Mouse (Mus musculus) skeletal muscle tissue, adult 2 months (tissue): ENCODE measurements around the gene Alg9.

ENCODE experiments used
- DNase-seq: peaks from one replicate; pipeline ENCODE4 v3.0.0-alpha.2; 2012; ENCODE audit warnings: low read depth, low spot score

The Alg9 gene

DNA sequence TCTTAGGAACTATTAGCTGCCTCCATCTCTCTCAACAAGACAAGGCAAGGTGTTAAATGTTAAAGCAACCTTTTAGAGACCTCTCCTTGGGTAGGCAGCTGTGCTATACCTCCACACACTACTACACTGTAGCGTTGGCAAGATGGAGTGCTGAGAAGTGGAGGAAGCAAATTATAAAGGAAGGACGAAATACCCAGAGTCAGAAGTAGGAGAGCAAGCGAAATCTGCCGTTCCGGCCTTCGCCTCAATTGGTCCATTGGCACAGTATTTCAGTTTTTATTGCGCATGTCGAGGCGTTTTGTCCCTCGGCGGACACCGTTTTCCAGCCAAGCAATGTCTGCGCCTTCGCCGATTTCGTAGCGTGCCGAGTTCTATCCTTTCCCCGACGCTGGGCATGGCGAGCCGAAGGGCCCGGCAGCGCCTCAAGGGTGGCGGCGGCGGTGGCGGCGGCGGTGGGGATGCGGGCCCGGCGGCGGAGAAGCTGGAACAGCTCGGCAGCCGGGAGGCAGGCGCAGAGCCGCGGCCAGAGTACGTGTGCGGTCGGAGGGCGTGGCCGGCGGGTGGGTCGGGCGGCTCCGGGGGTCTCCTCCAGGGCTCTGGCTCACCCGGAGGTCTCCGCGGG lies at the start of gene Alg9, which contains the start of gene 1110032A03Rik:
TSS of gene Alg9 (plus strand) at position 29 of the 622 bp plus-strand sequence.
TSS of gene 1110032A03Rik (minus strand) at position 530 of the 622 bp plus-strand sequence.
- peak; percentile 75 for DNase-seq

DNA sequence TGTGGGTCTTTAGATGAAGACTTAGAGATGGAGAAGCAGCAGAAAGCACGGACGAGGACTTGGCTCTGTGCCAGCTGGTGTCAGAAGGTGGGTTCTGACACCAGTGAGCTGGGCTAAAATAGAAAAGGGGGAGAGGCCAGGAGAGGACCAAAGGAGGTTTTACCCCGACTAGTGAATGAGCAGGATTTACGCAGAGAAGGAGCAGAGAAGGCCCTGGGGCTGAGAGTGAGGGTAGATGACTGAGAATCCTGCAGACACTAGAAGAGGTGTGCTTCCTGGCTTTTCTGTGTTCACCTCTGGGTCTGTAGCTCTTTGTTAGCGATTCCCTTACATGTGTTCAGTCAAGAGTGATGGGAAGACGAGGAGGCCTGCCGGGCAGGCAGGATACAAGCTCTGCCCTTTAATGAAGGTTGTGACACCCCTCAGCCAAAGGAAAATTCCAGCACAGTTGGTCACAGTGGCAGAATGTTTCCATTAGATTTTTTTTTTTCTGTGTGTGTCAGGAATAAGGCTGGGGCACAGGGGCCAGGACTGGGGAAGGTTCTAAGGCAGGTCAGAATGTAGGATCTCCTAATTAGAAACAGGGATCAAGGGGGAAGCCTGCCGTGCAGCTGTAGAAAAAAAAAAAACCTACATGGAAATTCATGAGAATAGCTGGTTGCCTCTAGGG lies 48.8 kb upstream of the Alg9 start:
- DNase-seq = no peak

GRCm38 (mm10) chr9:50727171-50727924 lies 47.5 kb upstream of the Alg9 start:
- DNase-seq = no peak

DNA sequence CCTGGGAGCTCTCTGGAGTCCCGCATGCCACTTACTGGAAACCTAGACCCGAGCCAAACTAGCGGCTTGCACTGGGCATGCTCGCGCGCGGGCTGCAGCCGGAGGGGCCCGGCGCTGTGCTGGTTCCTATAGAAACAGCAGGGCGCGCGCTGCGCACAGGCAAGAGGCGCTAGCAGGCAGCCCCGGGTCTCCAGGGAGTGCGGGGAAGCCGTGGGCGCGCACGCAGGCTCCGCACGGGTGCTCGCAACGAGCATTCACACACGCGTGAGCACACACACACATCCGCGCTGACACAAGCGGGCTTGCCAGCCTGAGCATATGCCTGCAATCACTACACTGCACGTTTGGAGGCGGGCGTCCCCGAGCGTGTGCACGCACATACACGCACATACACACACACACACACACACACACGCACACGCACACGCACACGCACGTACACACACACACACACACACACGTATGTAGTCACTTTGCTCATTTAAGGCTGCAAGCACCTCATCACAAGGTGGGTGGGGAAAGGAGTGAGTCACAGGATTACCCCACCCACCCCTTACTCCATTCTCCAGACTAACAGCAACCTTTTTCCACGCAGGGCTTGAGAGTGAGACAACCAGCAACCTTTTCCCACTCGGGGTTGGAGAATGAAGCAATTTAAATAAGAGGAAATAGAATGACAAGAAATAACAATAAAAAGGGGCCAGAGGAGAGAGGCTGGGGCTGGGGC lies 46.7 kb upstream of the Alg9 start:
- no peak for DNase-seq

- no peak for DNase-seq
These were observed 45.2 kb upstream of the Alg9 start for GRCm38 (mm10) chr9:50729600-50729999.

DNA sequence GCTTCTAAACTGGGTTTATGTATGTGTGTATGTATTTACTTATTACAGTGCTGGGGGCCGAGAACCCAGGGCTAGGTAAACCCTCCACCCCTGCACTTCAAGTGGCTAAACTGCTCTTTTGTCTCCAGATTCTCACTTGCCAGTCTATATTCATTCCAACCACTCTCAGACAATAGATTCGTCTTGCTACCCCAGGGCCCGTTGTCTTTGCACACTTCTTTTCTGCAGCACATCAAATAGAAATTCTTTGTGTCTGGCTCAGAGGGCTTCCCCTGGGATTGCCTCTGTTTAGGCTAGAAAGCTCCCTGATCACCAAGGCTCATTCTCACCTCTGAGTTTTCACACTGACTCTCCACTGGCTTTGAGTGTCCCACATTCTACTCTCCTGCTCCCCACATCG lies 42.3 kb upstream of the Alg9 start:
- DNase-seq = no peak

DNA sequence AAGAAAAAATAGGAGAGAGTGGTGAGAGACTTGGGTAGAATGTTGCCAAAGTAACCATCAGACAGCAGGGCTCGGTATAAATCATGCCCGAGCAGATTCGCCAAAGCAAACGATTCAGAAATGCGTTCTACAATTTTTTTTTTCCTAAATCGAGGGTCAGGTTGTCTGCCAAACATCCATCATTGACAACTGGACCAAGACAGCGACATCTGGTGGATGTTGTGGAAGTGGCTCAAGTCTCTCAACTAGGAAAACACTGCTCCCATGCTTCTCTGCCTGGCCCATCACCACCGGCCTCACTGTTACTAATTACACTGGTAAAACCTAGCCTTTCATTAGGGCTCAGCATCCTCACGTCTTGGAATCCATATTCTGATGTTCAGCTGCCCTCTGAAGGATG lies 39.8 kb upstream of the Alg9 start:
- no peak for DNase-seq

DNA sequence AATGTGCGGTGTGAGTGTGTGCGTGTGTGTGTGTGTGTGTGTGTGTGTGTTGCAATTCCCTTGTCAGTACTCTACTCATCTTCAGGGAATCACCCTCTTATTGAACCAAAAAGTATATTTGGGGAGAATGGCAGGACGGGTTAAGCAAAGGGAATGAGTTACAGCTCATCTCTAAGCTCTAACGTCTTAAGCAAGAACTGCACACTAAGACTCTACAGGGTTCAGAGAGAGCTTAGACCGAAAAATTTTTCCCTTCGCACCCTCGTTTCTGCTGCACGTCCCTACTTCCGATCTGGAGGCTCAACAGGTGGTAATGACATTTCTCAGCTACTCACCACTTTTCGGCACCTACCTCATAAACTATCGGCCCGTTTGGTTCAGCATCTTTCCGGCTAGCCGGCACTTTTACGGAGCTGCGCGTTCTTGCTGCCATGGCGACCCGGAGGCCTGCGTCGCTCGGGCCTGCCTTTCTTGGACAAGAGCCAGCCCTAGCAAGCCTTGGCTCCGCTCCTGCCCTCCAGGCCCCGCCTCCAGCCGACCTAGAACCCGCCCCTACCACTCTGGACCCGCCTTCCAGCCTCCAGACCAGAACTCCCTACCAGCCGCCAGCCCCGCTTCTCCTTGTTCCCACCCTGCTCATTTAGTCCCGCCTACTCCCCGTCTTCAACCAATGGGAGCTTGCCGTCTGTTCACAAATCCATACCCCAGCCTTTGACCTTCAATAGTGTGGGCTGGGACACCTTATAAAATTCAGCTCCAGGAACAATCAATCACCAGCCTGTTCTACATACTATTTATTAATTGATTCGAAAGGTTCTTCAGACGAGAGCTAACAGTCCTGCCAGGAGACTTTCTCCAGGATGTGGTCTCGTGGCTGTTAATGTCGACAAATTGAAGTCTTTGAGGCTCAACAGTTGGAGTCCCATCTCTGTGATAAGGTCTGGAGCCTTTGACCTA lies 35.6 kb upstream of the Alg9 start, which contains the start of gene Dixdc1:
TSS of gene Dixdc1 (minus strand) at position 604 of the 957 bp plus-strand sequence.
- DNase-seq = peak; percentile 94

DNA sequence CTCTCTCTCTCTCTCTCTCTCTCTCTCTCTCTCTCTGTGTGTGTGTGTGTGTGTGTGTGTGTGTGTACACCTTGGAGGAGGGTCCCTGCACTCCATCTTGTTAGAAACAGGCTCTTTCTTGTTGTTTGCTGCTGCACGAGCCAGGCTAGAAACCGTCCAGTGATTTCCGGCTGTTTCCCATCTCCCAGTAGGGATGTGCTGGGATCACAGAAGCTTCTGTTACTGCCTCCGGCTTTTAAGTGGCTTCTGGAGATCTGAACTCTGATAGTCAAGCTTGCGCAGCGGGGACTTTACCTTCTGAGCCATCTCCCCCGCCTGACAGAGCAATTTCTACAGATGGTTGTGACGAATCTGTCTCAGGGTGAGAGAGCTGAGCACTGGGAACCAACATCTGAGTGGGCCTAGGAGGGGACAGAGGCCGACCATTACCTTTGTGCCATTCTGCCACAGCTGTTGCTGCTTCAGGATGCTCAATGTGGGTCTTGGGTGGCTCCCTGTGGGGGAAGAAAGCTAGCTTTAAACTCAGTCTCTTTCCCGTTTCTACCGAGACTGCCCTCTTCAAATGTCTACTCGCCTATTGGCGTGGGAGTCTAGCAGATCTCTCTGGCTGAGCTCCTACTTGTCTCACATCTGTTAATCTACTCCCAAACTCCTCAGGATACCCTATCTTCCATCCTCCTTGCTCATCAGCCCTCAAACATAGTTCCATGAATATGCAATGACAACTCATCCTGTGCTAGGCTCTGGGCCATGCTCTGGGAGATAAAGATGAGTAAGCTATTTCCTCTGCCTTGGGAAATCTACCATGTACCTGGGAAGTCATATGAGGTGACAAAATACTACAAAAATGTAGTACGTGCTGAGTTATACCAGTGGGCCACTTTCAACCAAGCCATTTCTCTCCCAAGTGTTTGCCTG lies 33.7 kb upstream of the Alg9 start:
- DNase-seq = no peak

DNA sequence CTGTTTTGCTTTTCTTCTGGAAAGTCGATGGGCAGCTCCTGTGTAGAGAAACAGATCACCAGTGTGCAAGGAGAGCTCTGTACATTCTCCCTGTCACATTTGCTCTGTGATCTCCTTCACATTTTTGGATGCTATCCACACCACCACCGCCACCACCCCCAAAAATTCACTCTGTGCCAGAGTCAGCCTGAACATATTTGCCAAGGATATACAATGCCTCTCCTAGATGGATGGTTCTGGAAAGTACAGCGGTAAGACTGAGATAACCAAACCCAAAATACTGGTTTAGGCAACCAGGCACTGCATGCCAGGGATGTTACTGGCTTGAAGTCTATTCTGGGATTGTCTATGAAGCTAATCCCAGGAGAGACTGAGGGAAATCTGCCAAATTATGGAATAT lies 32.6 kb upstream of the Alg9 start:
- DNase-seq = no peak

- no peak for DNase-seq
These were observed 32.1 kb upstream of the Alg9 start for GRCm38 (mm10) chr9:50742744-50743143.

DNA sequence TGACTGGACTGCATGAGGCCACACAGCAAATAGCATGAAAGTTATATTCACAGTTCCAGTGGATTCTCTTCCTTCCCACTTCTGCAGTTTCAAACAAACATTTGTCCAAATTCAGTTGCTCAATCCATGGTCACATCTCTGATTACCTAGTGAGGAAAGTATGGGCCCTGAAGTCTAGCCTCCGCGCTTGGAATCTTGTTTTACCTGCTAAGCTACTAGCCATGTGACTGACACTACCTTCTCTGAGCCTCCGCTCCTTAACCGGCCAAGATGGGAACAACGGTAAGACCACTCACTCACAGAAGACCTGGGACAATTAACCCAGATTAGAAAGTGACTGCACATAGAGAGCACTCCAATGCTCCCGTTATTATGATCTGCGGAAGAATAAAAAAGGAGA lies 29.0 kb upstream of the Alg9 start:
- DNase-seq = no peak

- DNase-seq = no peak
These were observed 28.6 kb upstream of the Alg9 start, which contains the start of gene 2310030G06Rik for GRCm38 (mm10) chr9:50746214-50746677. Gene 2310030G06Rik, minus strand, starts transcription at chr9:50746536.

DNA sequence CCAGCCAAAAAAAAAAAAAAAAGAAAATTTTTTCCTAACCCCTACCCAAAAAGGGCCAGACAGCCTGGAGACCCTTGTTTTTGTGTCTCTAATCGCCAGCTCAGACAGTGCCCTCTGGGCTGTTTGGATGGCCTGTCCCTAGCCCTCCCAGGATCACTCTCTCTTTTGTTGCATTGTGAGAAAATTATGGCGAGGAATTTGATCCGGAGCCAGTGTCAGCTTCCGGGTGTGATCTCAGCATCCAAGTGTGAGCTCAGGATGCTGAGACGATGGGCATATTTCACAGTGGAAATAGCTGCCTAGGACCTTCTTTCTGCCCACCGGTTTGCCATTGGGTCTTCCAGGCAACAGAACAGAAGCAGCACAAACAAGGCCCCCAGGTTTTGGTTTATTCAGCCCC lies 24.1 kb upstream of the Alg9 start:
- no peak for DNase-seq

DNA sequence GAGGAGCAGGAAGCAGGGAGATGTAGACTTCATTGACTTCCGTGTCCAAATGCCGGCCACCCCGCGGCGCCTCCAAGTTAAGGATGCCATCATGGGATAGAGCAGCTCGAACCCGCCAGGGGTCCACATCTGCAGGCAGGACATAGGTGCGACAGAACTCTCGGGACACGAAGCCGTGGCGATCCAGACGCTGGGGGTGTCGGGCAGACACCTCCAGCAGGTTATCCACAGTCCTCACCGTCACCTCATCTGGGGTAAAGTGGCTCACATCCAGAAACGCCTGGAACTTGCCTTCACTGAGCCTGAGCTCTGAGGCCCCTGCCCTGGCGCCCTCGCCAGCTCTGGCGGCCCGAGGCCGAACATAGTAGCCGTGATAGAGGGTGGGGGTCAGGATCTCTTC lies 23.5 kb upstream of the Alg9 start, which contains the start of gene Cryab:
TSS of gene Cryab (plus strand) at position 3 of the 400 bp plus-strand sequence.
- DNase-seq = no peak

GRCm38 (mm10) chr9:50752054-50752602 lies 22.7 kb upstream of the Alg9 start, which contains the start of gene Hspb2:
Gene Hspb2, minus strand, starts transcription at chr9:50752354.
- peak; percentile 70 for DNase-seq

DNA sequence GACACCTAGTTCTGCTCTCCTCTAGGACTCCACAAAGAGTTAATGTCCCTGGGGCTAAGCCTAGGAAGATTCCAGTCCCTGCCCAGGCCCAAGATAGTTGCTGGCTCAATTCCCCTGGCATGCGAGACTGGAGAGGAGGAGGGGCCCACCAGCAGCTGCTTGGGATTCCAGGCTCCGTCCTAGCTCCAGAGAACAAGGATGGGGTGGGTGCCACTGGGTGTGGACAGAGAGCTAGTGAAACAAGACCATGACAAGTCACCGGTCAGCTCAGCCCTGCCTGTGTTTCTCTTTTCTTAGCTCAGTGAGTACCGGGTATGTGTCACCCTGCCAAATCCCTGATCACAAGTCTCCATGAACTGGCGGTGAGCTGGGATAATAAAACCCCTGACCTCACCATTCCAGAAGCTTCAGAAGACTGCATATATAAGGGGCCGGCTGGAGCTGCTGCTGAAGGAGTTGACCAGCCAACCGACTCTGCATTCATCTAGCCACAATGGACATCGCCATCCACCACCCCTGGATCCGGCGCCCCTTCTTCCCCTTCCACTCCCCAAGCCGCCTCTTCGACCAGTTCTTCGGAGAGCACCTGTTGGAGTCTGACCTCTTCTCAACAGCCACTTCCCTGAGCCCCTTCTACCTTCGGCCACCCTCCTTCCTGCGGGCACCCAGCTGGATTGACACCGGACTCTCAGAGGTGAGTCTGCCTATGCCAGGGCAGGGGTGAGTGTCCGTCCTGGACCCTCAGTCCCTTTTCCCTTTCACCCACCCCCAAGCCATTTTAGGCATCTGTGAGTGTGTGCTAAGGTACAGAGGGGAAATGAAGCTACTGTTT lies 21.8 kb upstream of the Alg9 start:
- DNase-seq = peak; percentile 95

DNA sequence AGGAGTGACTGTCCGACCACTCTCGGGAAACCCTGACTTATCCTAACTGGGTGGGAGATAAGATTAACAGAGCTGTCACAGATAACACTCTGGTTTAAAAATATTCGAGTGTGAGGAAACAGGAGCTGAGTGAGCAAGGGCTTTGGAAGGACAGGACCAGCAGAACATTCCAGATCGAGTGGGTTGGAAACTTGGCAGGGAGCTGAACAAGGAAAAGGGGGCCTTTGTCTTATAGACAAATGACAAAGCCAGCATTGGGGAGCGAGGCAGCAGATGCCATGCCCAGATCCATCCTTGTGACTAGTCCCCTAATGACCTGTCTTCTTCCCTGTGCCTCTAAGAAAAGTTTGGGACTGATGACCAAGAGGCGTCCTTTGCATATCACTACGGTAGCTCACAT lies 20.9 kb upstream of the Alg9 start:
- DNase-seq = no peak
